Mouse (Mus musculus) megakaryocyte, embryonic 14.5 days (primary cell): ENCODE results near the gene Pgpep1l.

ENCODE experiments used
- FLI1 ChIP-seq: IDR thresholded peaks from 2 replicates; pipeline ENCODE4 v1.6.1; 2012; ENCODE audit warnings: low read length, inconsistent platforms, mixed read lengths
- GATA1 ChIP-seq: IDR thresholded peaks from 3 replicates; pipeline ENCODE4 v1.6.1; 2012; ENCODE audit warnings: mixed read lengths, low read length, inconsistent platforms, borderline replicate concordance

- TF ChIP-seq GATA1 (no peak), FLI1 (no peak)
These were observed 18.4 kb downstream of the Pgpep1l start for GRCm38 (mm10) chr7:68245681-68246080.
